Mouse (Mus musculus) lung, adult 2 months (tissue): ENCODE results near the gene Map2k7. TPM values are rescaled to one million over a fixed set of nuclear protein-coding genes. Genes with fewer than 3 reads are reported as not detected.

Source experiments
- DNase-seq: peaks from one replicate; pipeline ENCODE4 v3.0.0; 2022
- H3K4me1 ChIP-seq: fragments of 200-500 bp; 2 replicates; pipeline ENCODE4 v1.6.1; 2011; ENCODE audit warnings: low read length; ENCODE audit not compliant: control insufficient read depth, insufficient read depth
- H3K4me3 ChIP-seq: fragments of 200-500 bp; replicated peaks from 2 replicates; pipeline ENCODE3; 2011; ENCODE audit warnings: low read depth, mild to moderate bottlenecking, control low read depth, low read length; ENCODE audit errors: extremely low read depth
- CTCF ChIP-seq: fragments of 200-500 bp; IDR thresholded peaks from 2 replicates; pipeline ENCODE4 v1.5.1; 2011; ENCODE audit warnings: mild to moderate bottlenecking, low read length, control low read depth; ENCODE audit not compliant: insufficient read depth
- POLR2A ChIP-seq: fragments of 200-500 bp; IDR thresholded peaks from 2 replicates; pipeline ENCODE4 v1.6.1; 2011; ENCODE audit warnings: low read depth, mild to moderate bottlenecking, control low read depth, low read length, borderline replicate concordance; ENCODE audit errors: extremely low read depth
- WGBS: fragments of 180-500 bp; shearing (Covaris S2); methylation state at CpG from one replicate; pipeline ENCODE4 v1.1.7; 2018; 5-methylcytosine and 5-hydroxymethylcytosine counted together
- polyA plus RNA-seq: library from polyadenylated mRNA; depleted of rRNA; stranded (reverse); fragments of >200 nt; gene quantifications from 2 replicates; pipeline ENCODE4 v1.2.3, GENCODE M21; 2012

Map2k7 gene
- polyA plus RNA-seq, 1 experiment = 49.9 TPM

DNA sequence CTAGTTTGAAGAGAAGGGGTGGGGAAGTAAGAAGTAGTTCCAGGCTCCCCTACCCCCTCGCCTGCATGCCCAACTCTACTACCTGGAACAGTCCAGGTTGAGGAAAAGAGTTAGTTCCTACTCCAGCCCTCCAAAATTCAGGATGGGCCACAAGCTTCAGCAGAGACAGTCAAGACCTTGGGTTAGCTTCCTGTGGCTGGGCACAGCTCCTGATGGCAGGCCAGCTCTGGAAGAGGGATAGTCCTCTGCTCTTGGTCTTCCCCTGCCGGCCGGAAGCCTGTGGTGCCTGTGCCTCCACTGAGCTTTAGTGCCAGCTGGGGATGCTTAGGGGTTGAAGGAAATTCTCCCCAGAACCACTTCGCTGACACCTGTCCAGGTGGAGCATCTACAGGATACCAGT, 12.2 kb upstream of the Map2k7 start:
- TF ChIP-seq CTCF (no peak), POLR2A (no peak)
- Histone ChIP-seq H3K4me1 (no peaks in the 10 kb centered on the region), H3K4me3 (peak overlapping the region; percentile 19)
- no peak for DNase-seq
- WGBS = 28% methylated on average over 4 of the region's 4 CpGs

DNA sequence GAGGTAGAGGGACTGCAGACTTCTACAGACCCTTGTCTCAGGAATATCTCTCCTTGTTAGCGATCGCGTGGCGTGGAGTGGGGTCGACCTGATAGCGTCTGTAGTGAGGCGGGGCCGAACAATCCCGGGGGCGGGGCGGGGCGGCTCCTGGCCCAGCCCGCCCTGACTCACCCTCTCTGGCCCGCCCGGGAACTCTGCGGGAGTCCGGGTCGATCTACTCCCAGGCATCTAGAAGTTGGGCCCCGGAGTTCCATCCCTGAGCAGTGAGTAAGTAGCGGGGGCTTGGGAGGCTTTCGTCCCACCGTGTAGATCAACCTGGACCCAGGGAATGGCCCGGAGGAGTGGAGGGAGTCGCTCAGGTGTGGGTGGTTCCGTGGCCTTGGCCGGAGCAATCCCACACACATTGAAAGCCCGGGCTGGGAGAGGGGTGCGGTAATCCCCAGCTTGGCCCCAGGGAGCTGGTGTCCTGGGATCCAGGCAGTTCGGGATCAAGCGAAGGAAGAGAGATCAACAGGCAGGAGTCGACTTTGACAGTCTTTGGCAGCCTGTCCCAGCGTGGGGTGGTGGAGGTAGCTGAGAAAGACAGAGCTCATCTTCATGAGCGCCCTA, 11.7 kb upstream of the Map2k7 start, which contains the start of gene Lrrc8e:
Gene Lrrc8e, plus strand, starts transcription at position 89 of the 609 bp plus-strand sequence.
- TF ChIP-seq POLR2A (no peak), CTCF (no peak)
- Histone ChIP-seq H3K4me1 (no peaks in the 10 kb centered on the region), H3K4me3 (peak within 1 kb of the TSS; percentile 63)
- peak; percentile 48 for DNase-seq
- WGBS = 9% methylated on average over 33 of the region's 33 CpGs

DNA sequence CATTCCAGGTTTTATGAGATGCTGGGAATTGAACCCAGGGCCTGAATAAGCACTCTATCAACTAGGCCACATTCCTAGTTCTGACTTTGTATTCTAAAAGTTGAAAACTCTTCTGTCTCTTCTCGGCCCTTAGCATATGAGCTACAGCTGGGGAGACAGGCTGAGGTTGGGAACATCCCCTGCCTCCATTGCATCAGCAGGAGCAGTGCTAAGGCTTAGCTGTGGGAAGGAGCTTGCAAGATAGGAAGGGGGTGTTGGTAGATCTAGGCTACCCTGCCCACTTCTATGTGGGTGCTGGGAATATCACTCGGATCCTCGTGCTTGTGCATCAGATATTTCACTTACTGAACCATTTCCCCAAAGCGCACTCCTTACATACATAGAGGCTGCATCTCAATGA, 10.6 kb upstream of the Map2k7 start:
- DNase-seq = no peak
- Histone ChIP-seq H3K4me3 (no peak overlapping the region), H3K4me1 (no peaks in the 10 kb centered on the region)
- 94% methylated on average over 4 of the region's 4 CpGs for WGBS
- TF ChIP-seq CTCF = no peak
- TF ChIP-seq POLR2A = no peak

DNA sequence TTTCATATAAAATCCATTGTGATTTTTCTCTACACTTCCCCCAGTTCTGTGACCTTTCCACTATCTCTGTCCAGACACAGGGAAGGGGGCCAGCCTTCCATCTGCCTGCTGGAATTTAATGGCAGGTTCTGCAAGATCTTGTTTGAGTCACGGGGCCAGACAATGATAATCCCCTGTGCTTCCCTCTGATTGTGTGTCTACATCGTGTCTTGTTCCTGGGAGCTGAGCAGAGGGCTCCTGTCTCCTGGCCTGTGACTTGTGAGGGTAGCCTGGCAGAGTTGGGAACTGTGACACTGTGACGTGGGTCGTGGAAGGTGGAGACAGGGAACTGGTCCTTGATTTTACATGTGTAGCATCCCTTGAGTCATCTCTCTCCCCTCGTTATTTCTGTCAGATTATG, 8.8 kb upstream of the Map2k7 start:
- Histone ChIP-seq H3K4me1 (no peaks in the 10 kb centered on the region), H3K4me3 (no peak overlapping the region)
- DNase-seq = no peak
- no peak for TF ChIP-seq CTCF
- no peak for TF ChIP-seq POLR2A
- WGBS = 66% methylated on average over 5 of the region's 5 CpGs

DNA sequence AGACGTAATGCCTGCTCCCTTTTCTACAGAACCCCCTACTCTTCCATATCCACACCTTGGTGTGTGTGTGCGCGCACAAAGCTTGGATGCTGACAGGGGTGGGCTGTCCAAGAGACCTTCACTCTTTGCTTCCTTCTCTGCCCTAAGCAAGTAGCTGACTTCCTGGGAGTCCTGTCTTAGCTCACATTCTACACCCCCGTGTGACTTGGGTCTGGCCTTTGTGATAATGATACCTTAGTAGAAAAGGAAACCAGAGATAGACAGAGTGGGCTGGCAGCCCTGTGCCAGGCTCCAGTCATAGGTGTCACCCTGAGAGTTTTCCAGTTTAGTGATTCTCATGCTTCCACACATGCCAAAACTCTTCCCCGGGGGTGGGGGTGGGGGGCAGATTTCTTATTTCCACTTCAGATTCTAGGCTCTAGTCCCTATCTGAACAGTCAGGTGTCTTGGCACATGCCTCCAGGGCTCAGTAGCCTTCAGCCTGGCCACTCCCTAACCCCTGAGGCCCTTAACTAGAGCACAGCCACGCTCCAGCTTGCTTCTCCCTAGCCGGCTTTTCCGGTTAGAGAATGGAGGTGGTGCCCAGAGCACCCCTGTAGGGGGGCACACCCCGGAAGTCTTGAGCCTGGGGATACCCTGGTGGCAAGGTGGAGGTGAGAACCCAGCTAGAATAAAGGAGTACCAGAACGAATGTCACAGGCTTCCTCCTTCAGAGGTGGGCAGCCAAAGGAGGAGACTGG, 7.8 kb upstream of the Map2k7 start:
- Histone ChIP-seq H3K4me1 (no peaks in the 10 kb centered on the region), H3K4me3 (no peak overlapping the region)
- 50% methylated on average over 10 of the region's 10 CpGs for WGBS
- DNase-seq = peak; percentile 53
- TF ChIP-seq POLR2A = no peak
- TF ChIP-seq CTCF = no peak

DNA sequence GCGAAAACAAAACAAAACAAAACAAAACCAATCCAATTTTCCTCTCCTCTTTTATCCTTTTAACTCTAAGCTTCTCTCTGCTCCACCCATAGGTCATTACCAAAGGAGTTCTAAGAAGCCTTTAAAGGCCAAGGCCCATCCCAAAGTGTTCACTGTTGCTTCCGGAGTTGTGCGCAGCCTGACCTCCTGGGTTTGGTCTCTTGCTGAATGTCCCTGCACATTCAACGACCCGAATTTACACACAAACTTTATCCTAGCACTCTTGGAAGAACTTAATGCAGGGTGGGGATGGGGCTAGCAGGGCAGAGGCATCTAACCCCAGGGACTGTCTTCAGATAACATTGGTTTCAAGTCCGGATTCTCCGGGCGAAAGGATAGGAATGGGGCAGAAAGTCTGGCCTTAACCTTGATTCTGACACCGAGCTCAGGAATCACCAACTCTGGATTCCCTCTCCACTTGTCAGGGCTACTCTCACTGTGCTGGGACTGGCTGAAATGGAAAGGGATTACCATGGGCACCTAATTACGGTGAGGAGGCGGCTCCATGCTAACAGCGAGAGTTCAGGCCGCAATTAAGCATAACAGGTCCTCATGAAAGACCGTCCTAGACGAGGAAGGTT, 616 bp upstream of the Map2k7 start:
- H3K4me3 ChIP-seq = peak overlapping the region; percentile 95
- 12% methylated on average over 15 of the region's 15 CpGs for WGBS
- peaks cover 5% of the 10 kb centered on the region; the same call in 1 of the 2 replicates for H3K4me1 ChIP-seq
- DNase-seq = no peak
- no peak for TF ChIP-seq CTCF
- TF ChIP-seq POLR2A = peak; percentile 47; the same call in 1 of the 2 replicates

DNA sequence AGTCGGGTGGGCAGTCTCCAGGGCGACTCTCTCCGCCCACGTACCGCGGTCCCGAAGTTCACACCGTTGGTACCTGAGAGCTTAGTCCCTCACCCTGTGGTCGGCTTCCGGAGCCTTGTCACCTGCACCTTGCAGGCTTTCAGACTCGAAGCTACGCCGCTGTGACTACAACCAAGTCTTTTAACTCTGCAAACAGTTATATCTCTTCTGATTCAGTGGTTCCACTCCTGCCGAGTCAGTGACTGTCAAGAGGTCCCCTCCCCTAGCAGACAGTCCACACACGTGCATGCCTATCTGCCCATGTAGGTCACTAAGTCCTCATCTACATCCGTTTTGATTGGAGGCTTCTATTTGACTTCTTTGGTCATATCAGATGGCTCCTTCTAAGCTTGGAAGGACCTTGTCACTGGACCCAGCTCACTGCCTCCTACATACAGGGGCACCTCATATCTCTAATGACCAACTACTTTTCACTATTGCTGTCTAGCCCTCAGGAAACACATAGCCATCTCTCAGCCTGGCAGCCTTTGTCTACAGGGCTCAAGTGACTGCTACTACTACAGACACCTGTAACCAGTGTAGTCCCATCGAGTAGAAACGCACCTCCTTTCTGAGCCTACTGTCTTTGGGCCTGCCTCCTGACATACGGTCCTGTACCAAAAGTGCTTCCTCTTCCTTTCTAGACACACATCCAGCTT, 802 bp downstream of the Map2k7 start:
- TF ChIP-seq POLR2A = no peak
- Histone ChIP-seq H3K4me1 (peaks cover 5% of the 10 kb centered on the region; the same call in 1 of the 2 replicates), H3K4me3 (peak overlapping the region; percentile 95)
- no peak for DNase-seq
- 7% methylated on average over 19 of the region's 19 CpGs for WGBS

DNA sequence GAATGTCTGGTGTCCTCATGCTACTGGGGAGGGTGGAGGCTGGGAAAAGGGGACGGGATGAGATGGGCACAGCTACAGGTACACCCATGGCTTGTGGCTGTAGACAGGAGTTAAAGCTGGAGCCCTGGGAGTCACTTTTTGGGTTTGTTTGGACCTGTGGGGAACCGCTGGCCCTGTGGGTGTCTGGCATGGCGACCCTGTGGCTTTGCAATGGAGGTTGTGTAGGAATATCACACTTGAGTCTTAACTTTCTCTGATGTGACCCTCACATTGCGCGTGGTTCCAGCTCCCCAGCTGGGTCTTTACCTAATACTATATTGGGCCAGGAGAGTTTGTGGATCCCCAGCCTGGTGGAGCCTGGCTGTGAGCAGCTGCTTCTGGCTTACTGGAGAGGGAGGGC, 6.5 kb downstream of the Map2k7 start:
- no peak overlapping the region for H3K4me3 ChIP-seq
- TF ChIP-seq POLR2A = no peak
- no peaks in the 10 kb centered on the region for H3K4me1 ChIP-seq
- no peak for DNase-seq
- WGBS = 96% methylated on average over 5 of the region's 5 CpGs

DNA sequence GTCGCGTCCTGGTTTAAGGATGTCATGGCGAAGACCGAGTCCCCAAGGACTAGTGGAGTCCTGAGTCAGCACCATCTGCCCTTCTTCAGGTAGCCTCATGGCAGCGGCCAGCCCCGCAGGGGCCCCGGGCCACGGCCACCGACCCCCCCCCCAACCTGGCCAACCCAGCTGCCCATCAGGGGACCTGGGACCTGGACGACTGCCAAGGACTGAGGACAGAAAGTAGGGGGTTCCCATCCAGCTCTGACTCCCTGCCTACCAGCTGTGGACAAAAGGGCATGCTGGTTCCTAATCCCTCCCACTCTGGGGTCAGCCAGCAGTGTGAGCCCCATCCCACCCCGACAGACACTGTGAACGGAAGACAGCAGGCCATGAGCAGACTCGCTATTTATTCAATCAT, 7.2 kb downstream of the Map2k7 start:
- 86% methylated on average over 13 of the region's 13 CpGs for WGBS
- Histone ChIP-seq H3K4me3 (no peak overlapping the region), H3K4me1 (no peaks in the 10 kb centered on the region)
- DNase-seq = no peak
- no peak for TF ChIP-seq POLR2A
- TF ChIP-seq CTCF = no peak
